Comparison of ENCODE assay signal across 12 mouse cellular contexts in genomic region chr17:31328466-31328865, GRCm38 (mm10). TPM values are rescaled to one million over a fixed set of nuclear protein-coding genes. Genes with fewer than 3 reads are reported as not detected.
DNase-seq lines count a peak whose midpoint lies in the region; ATAC-seq and TF ChIP-seq lines count a peak whose summit lies in the region.
"Had no signal": no experiment of that assay in that cellular context is flagged by ENCODE, and none has a peak within 500 bp of the region (broad histone marks: within the 10 kb centered on the region; RNA-seq: fewer than 3 reads in every experiment).

No protein-coding gene starts in this region.

- no peaks in the 10 kb centered on the region for H3K27me3 ChIP-seq in liver, adult 2 months (ENCODE audit: control insufficient read depth, insufficient read depth, low read length)
- H3K27me3 ChIP-seq: forebrain, embryonic 15.5 days; hindbrain, embryonic 15.5 days had no signal

- no peak overlapping the region for H3K9ac ChIP-seq in liver, adult 2 months (ENCODE audit: low read depth, low read length)
- H3K9ac ChIP-seq: forebrain, embryonic 15.5 days; hindbrain, embryonic 15.5 days had no signal

- 63% methylated on average over 4 of the region's 4 CpGs for WGBS in liver, adult 2 months

- H3K4me1 ChIP-seq in liver, adult 2 months (ENCODE audit: control insufficient read depth, insufficient read depth, low read length) = peaks cover 8% of the 10 kb centered on the region
- H3K4me1 ChIP-seq in cortical plate, adult 2 months (ENCODE audit: control insufficient read depth, insufficient read depth, low read length) = no peaks in the 10 kb centered on the region

- no peaks in the 10 kb centered on the region for H3K79me2 ChIP-seq in liver, adult 2 months (ENCODE audit: control insufficient read depth, insufficient read depth, low read length)

- H3K4me3 ChIP-seq in liver, adult 2 months (ENCODE audit: insufficient read depth, low read depth, low read length) = no peak overlapping the region
- no peak overlapping the region for H3K4me3 ChIP-seq in cortical plate, adult 2 months (ENCODE audit: insufficient read depth, low read length)
- H3K4me3 ChIP-seq: forebrain, embryonic 15.5 days; hindbrain, embryonic 15.5 days had no signal

- ATAC-seq in CD4-positive, CD25-positive, alpha-beta regulatory T cell, adult 4 months = no peak
- ATAC-seq: activated CD4-positive, CD25-positive, alpha-beta regulatory T cell, adult 4 months; forebrain, embryonic 15.5 days had no signal

- DNase-seq in CD4-positive, CD25-positive, alpha-beta regulatory T cell, adult 2 months (ENCODE audit: low read depth, low spot score) = peak; percentile 27
- no peak for DNase-seq in liver, adult 2 months (ENCODE audit: extremely low read depth, low read depth, low spot score)
- DNase-seq in liver (no peak), A20 (ENCODE audit: low read depth, low spot score) (peak; percentile 31)
- DNase-seq in urinary bladder, postnatal 10 days (ENCODE audit: low spot score) = no peak
- no peak for DNase-seq in heart, postnatal 14 days
- DNase-seq: right cerebral cortex, adult 18-20 months had no signal

- TF ChIP-seq POLR2A in liver, adult 2 months (IDR thresholded peaks at IDR 0.05; ENCODE audit: extremely low read depth, insufficient read depth, low read length) = no peak
- no peak for TF ChIP-seq POLR2A in cortical plate, adult 2 months (IDR thresholded peaks at IDR 0.05; ENCODE audit: extremely low read depth, insufficient read depth, low read length)

- no peak overlapping the region for H3K27ac ChIP-seq in liver, adult 2 months (replicated peaks; ENCODE audit: insufficient read depth, low read depth, low read length)
- H3K27ac ChIP-seq in cortical plate, adult 2 months (ENCODE audit: insufficient read depth, low read length) = no peak overlapping the region
- H3K27ac ChIP-seq: forebrain, embryonic 15.5 days; hindbrain, embryonic 15.5 days had no signal

- TF ChIP-seq CTCF in liver, adult 2 months (IDR thresholded peaks at IDR 0.05; ENCODE audit: low read depth, low read length) = peak; percentile 74
- peak; percentile 37 for TF ChIP-seq CTCF in cortical plate, adult 2 months (IDR thresholded peaks at IDR 0.05; ENCODE audit: extremely low read depth, insufficient read depth, low read length)

- intact Hi-C loops in heart, postnatal 14 days (cut with DNase I) = no loop called here

- no peaks in the 10 kb centered on the region for H3K36me3 ChIP-seq in liver, adult 2 months (ENCODE audit: control insufficient read depth, insufficient read depth, low read length)
- H3K36me3 ChIP-seq: forebrain, embryonic 15.5 days; hindbrain, embryonic 15.5 days had no signal

RNA-seq across cellular contexts. Expression of gene Slc37a1, which starts 41.9 kb away (rescaled TPM):
- polyA plus RNA-seq in CD4-positive, CD25-positive, alpha-beta regulatory T cell, adult 4 months (2017; shearing (Covaris generic)) = 10 to 100 TPM; 29.9 to 42.6 TPM
- total RNA-seq in liver, adult 2 months (2014; rRNA removed) = 1.4 and 3.6 TPM in 2 replicates
- 1.8 and 4.7 TPM in 2 replicates for polyA plus RNA-seq in liver, adult 2 months (2012; rRNA removed)
- polyA plus RNA-seq in cortical plate, adult 2 months (2012; rRNA removed) = 9.3 and 10.5 TPM in 2 replicates
- total RNA-seq in heart, postnatal 14 days (2021) = 10 to 100 TPM; 11.7 to 12.3 TPM

RNA-seq across cellular contexts. Expression of gene Rsph1, which starts 51.3 kb away (rescaled TPM):
- polyA plus RNA-seq in CD4-positive, CD25-positive, alpha-beta regulatory T cell, adult 4 months (2017; shearing (Covaris generic)) = 1 to 10 TPM in 1 of 2 experiments, under 1 TPM in 1; 0.52 to 1.1 TPM
- total RNA-seq in liver, adult 2 months (2014; rRNA removed) = not detected in 2 replicates
- not detected in 2 replicates for polyA plus RNA-seq in liver, adult 2 months (2012; rRNA removed)
- 2.6 and 3.6 TPM in 2 replicates for polyA plus RNA-seq in cortical plate, adult 2 months (2012; rRNA removed)
- 1 to 10 TPM; 1.5 to 1.6 TPM for total RNA-seq in heart, postnatal 14 days (2021)

RNA-seq across cellular contexts. Expression of gene Pde9a, which starts 57.5 kb away (rescaled TPM):
- polyA plus RNA-seq in CD4-positive, CD25-positive, alpha-beta regulatory T cell, adult 4 months (2017; shearing (Covaris generic)) = not detected
- 9.1 and 12.6 TPM in 2 replicates for total RNA-seq in liver, adult 2 months (2014; rRNA removed)
- 51.1 and 66.9 TPM in 2 replicates for polyA plus RNA-seq in liver, adult 2 months (2012; rRNA removed)
- polyA plus RNA-seq in cortical plate, adult 2 months (2012; rRNA removed) = 26.7 and 26.9 TPM in 2 replicates
- 10 to 100 TPM in 1 of 2 experiments, 1 to 10 TPM in 1; 7.2 to 11.9 TPM for total RNA-seq in heart, postnatal 14 days (2021)

Comparison
In these comparisons a context has a peak if more than half of its experiments do, and no peak if none do; other contexts are left out.
1. DNase-seq: peak in CD4-positive, CD25-positive, alpha-beta regulatory T cell, adult 2 months (single experiment) and A20 (single experiment); none in liver, adult 2 months (single experiment), liver (single experiment), urinary bladder, postnatal 10 days (single experiment) and heart, postnatal 14 days (0 of 2).
2. RNA of gene Pde9a, which starts 57.5 kb away (polyA plus RNA-seq): 51.1 to 66.9 TPM in liver, adult 2 months and 26.7 to 26.9 TPM in cortical plate, adult 2 months; not detected in CD4-positive, CD25-positive, alpha-beta regulatory T cell, adult 4 months; every median in the first group is over 10 times any median in the second.